Mouse (Mus musculus) limb, embryonic 14.5 days (tissue): ENCODE data around the gene Meis1. TPM values are rescaled to one million over a fixed set of nuclear protein-coding genes. Genes with fewer than 3 reads are reported as not detected.

Source experiments
- ATAC-seq: fragments of 200-750 bp; cut with Nextera tagmentation; 2 replicates; pipeline ENCODE4 v1.8.0; 2017; ENCODE audit warnings: low read depth, moderate number of reproducible peaks, moderate TSS enrichment; ENCODE audit not compliant: low FRiP score
- DNase-seq: peaks from one replicate; pipeline ENCODE4 v3.0.0-alpha.2; 2015; ENCODE audit warnings: low spot score
- H3K27ac ChIP-seq: fragments of 300-500 bp; sonication (generic); replicated peaks from 2 replicates; pipeline ENCODE4 v1.5.1; 2014; ENCODE audit warnings: low read depth, mild to moderate bottlenecking, low read length, moderate library complexity, mixed read lengths
- H3K27me3 ChIP-seq: fragments of 300-500 bp; sonication (generic); 2 replicates; pipeline ENCODE4 v1.6.1; 2014; ENCODE audit warnings: low read length, mixed read lengths; ENCODE audit not compliant: control insufficient read depth, insufficient read depth
- H3K36me3 ChIP-seq: fragments of 300-500 bp; sonication (generic); 2 replicates; pipeline ENCODE4 v1.6.1; 2014; ENCODE audit warnings: mild to moderate bottlenecking, low read length, moderate library complexity, mixed read lengths; ENCODE audit not compliant: control insufficient read depth, insufficient read depth
- H3K4me1 ChIP-seq: fragments of 300-500 bp; sonication (generic); 2 replicates; pipeline ENCODE4 v1.6.1; 2014; ENCODE audit warnings: antibody characterized with exemption, low read length, mixed read lengths; ENCODE audit not compliant: control insufficient read depth, insufficient read depth
- H3K4me2 ChIP-seq: fragments of 300-500 bp; sonication (generic); replicated peaks from 2 replicates; pipeline ENCODE4 v1.6.1; 2014; ENCODE audit warnings: low read depth, mild to moderate bottlenecking, low read length, moderate library complexity; ENCODE audit not compliant: severe bottlenecking
- H3K4me3 ChIP-seq: fragments of 300-500 bp; sonication (generic); replicated peaks from 2 replicates; pipeline ENCODE4 v1.5.1; 2014; ENCODE audit warnings: low read length
- H3K9ac ChIP-seq: fragments of 300-500 bp; sonication (generic); 2 replicates; pipeline ENCODE4 v1.6.1; 2014; ENCODE audit warnings: mild to moderate bottlenecking, low read depth, low read length, moderate library complexity; ENCODE audit not compliant: severe bottlenecking
- H3K9me3 ChIP-seq: fragments of 300-500 bp; sonication (generic); 2 replicates; pipeline ENCODE4 v1.6.1; 2016; ENCODE audit warnings: low read length; ENCODE audit not compliant: control insufficient read depth
- POLR2A ChIP-seq: fragments of 200-500 bp; IDR thresholded peaks from 2 replicates; pipeline ENCODE4 v1.8.0; 2012; ENCODE audit warnings: inconsistent platforms, mild to moderate bottlenecking, moderate library complexity, borderline replicate concordance; ENCODE audit not compliant: insufficient read depth, insufficient read length; ENCODE audit errors: extremely low read depth
- WGBS: fragments of 180-500 bp; shearing (Covaris S2); extraction: QIAGEN DNeasy Blood & Tissue Kit; methylation state at CpG from one replicate; pipeline ENCODE4 v1.1.7; 2014; 5-methylcytosine and 5-hydroxymethylcytosine counted together
- polyA plus RNA-seq, 2 experiments: library from polyadenylated mRNA; depleted of rRNA in 1 of 2; stranded (reverse) in 1 of 2; unstranded in 1 of 2; fragments of >200 nt; fragmentation: Nextera tagmentation in 1 of 2; extraction: Ambion mirVana in 1 of 2; gene quantifications; 2 replicates each; pipeline versions ENCODE4 v1.2.1 to v1.2.3; 2012 to 2014

Meis1 gene
- polyA plus RNA-seq, 2 experiments, result 15.9 to 16.2 TPM

DNA sequence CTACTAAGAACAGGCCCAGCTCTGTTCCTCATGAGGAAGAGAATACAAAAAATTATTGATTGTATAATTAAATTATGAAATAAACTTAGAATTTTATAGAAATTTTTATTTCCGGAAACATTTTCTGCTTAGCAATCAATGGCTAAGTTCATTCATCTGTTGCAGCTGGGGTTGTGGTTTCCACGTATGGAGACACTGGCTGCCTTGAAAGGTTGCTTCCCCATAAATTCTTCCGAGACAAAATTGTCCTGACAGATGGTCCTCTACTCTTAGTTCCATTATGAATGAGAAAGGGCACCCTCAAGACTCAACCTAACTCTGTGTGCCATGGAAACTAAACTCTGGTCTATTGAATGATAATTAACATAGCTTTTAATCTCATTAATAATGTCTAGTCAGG lies 111.9 kb downstream of the Meis1 start:
- Histone ChIP-seq H3K9ac (no peak overlapping the region), H3K4me1 (no peaks in the 10 kb centered on the region), H3K9me3 (no peaks in the 10 kb centered on the region), H3K27ac (no peak overlapping the region), H3K4me3 (no peak overlapping the region), H3K36me3 (no peaks in the 10 kb centered on the region), H3K27me3 (peaks cover 10% of the 10 kb centered on the region; the same call in 1 of the 2 replicates), H3K4me2 (no peak overlapping the region)
- 73% methylated on average over 3 of the region's 3 CpGs for WGBS
- ATAC-seq, result no peak
- no peak for TF ChIP-seq POLR2A
- DNase-seq, result no peak

DNA sequence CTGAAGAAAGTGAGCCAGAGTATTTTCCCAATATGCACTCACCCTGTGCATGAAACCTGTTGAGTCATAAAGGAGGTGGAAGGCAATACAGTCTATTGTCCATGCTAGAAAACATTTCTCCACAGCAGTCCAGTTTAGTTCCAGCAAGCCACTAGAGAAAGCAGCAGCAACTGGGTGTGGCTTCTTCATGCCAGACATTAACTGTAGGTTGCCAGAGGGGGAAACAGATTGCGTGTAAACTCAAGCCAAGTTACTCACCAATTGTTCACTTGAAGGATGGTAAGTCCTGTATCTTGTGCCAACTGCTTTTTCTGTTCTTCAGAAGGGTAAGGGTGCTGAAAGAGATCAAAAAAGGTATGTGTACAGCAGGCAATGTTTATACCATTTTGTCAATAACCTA lies 113.4 kb downstream of the Meis1 start:
- H3K27ac ChIP-seq, result no peak overlapping the region
- no peak overlapping the region for H3K4me2 ChIP-seq
- H3K27me3 ChIP-seq, result no peaks in the 10 kb centered on the region
- TF ChIP-seq POLR2A, result no peak
- H3K4me1 ChIP-seq, result no peaks in the 10 kb centered on the region
- WGBS, result 82% methylated on average over 1 of the region's 1 CpGs
- no peak overlapping the region for H3K4me3 ChIP-seq
- no peak overlapping the region for H3K9ac ChIP-seq
- no peaks in the 10 kb centered on the region for H3K9me3 ChIP-seq
- ATAC-seq (no peak), DNase-seq (no peak)
- no peaks in the 10 kb centered on the region for H3K36me3 ChIP-seq

- Histone ChIP-seq H3K4me1 (no peaks in the 10 kb centered on the region), H3K27ac (no peak overlapping the region), H3K4me3 (no peak overlapping the region), H3K9me3 (no peaks in the 10 kb centered on the region), H3K9ac (no peak overlapping the region), H3K4me2 (no peak overlapping the region), H3K36me3 (no peaks in the 10 kb centered on the region), H3K27me3 (no peaks in the 10 kb centered on the region)
- WGBS, result 88% methylated on average over 1 of the region's 1 CpGs
- TF ChIP-seq POLR2A, result no peak
- DNase-seq, result no peak
- ATAC-seq, result no peak
Measured at GRCm38 (mm10) chr11:18904880-18905279, 113.9 kb downstream of the Meis1 start.

DNA sequence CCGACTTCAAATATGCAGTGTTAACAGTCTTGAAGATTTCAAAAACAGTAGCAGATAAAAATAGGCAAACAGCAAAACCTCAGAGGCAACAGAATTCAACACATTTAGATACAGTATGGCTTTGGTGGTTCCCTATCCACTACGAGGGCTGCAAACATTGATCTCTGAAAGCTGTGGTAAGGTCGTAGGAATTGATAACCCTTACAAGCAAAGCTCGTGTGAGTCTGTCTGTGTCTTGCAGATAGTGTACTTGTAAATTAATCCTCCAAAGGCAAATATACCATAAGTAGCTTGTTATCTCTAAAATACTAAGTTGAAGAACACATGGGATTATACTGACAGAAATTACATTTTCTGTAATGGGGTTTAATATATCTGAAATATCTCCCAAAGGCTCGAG lies 114.5 kb downstream of the Meis1 start:
- Histone ChIP-seq H3K9ac (no peak overlapping the region), H3K4me2 (no peak overlapping the region), H3K36me3 (no peaks in the 10 kb centered on the region), H3K4me1 (no peaks in the 10 kb centered on the region), H3K27me3 (no peaks in the 10 kb centered on the region), H3K27ac (no peak overlapping the region), H3K9me3 (no peaks in the 10 kb centered on the region), H3K4me3 (no peak overlapping the region)
- 85% methylated on average over 5 of the region's 5 CpGs for WGBS
- no peak for TF ChIP-seq POLR2A
- DNase-seq (no peak), ATAC-seq (no peak)

GRCm38 (mm10) chr11:18900489-18900888 lies 118.3 kb downstream of the Meis1 start:
- 56% methylated on average over 2 of the region's 2 CpGs for WGBS
- Histone ChIP-seq H3K36me3 (no peaks in the 10 kb centered on the region), H3K9ac (no peak overlapping the region), H3K27me3 (no peaks in the 10 kb centered on the region), H3K4me3 (no peak overlapping the region), H3K4me2 (no peak overlapping the region), H3K4me1 (peaks cover 4% of the 10 kb centered on the region; the same call in 1 of the 2 replicates), H3K9me3 (no peaks in the 10 kb centered on the region), H3K27ac (no peak overlapping the region)
- ATAC-seq (no peak), DNase-seq (no peak)
- no peak for TF ChIP-seq POLR2A

DNA sequence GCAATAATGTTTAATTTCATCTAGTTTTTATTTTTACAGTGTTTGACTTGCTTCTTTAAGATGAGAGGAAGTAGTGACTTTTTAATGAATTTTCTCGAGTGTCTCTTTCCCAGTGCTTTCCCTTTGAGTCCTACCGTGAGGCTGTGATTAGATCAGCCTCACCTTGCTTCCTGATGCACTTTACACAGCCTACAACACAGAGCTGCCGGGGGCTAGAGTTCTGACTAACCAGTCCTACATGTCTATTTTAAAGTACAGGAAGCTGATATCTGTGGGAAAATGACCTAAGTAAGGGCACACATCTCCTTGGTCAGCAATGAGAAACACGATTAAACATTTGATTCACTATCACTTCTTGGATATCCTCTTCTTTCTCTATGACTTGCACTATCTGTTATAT lies 119.9 kb downstream of the Meis1 start:
- WGBS, result 35% methylated on average over 4 of the region's 4 CpGs
- ATAC-seq (no peak), DNase-seq (no peak)
- no peak overlapping the region for H3K9ac ChIP-seq
- H3K27ac ChIP-seq, result no peak overlapping the region
- no peak overlapping the region for H3K4me2 ChIP-seq
- peaks cover 4% of the 10 kb centered on the region; the same call in 1 of the 2 replicates for H3K4me1 ChIP-seq
- no peaks in the 10 kb centered on the region for H3K36me3 ChIP-seq
- no peak for TF ChIP-seq POLR2A
- no peak overlapping the region for H3K4me3 ChIP-seq
- H3K27me3 ChIP-seq, result no peaks in the 10 kb centered on the region
- no peaks in the 10 kb centered on the region for H3K9me3 ChIP-seq
